Mouse (Mus musculus) testis, adult 2 months (tissue): Measurements from ENCODE around the gene Fcer1g. TPM values are rescaled to one million over a fixed set of nuclear protein-coding genes. Genes with fewer than 3 reads are reported as not detected.

Source experiments
- H3K27ac ChIP-seq: fragments of 200-500 bp; 2 replicates; pipeline ENCODE4 v1.5.1; 2012; ENCODE audit warnings: low read depth, low read length; ENCODE audit not compliant: control insufficient read depth, insufficient read depth
- H3K27me3 ChIP-seq: fragments of 200-500 bp; 2 replicates; pipeline ENCODE4 v1.6.1; 2012; ENCODE audit warnings: mild to moderate bottlenecking, low read length, moderate library complexity; ENCODE audit not compliant: control insufficient read depth, insufficient read depth
- H3K36me3 ChIP-seq: fragments of 200-500 bp; 2 replicates; pipeline ENCODE4 v1.6.1; 2012; ENCODE audit warnings: mild to moderate bottlenecking, low read length; ENCODE audit not compliant: control insufficient read depth, insufficient read depth
- H3K4me1 ChIP-seq: fragments of 200-500 bp; 2 replicates; pipeline ENCODE4 v1.6.1; 2012; ENCODE audit warnings: low read length; ENCODE audit not compliant: control insufficient read depth, insufficient read depth
- H3K4me3 ChIP-seq: fragments of 200-500 bp; 2 replicates; pipeline ENCODE4 v1.5.1; 2012; ENCODE audit warnings: low read depth, mild to moderate bottlenecking, low read length, moderate library complexity, mixed read lengths; ENCODE audit not compliant: control insufficient read depth
- CTCF ChIP-seq: fragments of 200-500 bp; IDR thresholded peaks from 2 replicates; pipeline ENCODE4 v1.5.1; 2012; ENCODE audit warnings: low read depth, mild to moderate bottlenecking, inconsistent platforms, low read length, moderate library complexity; ENCODE audit not compliant: control insufficient read depth, insufficient read depth, insufficient replicate concordance
- POLR2A ChIP-seq: fragments of 200-500 bp; IDR thresholded peaks from 2 replicates; pipeline ENCODE4 v1.6.1; 2012; ENCODE audit warnings: low read depth, mild to moderate bottlenecking, inconsistent platforms, low read length, moderate library complexity; ENCODE audit not compliant: control insufficient read depth
- polyA plus RNA-seq: library from polyadenylated mRNA; depleted of rRNA; stranded (reverse); fragments of >200 nt; gene quantifications from 2 replicates; pipeline ENCODE4 v1.2.3, GENCODE M21; 2012

The Fcer1g gene
- polyA plus RNA-seq, 1 experiment = 8.2 TPM

GRCm38 (mm10) chr1:171279721-171280120 lies 45.6 kb upstream of the Fcer1g start:
- Histone ChIP-seq H3K4me3 (no peak overlapping the region; the same call in 1 of the 2 replicates), H3K27ac (no peak overlapping the region), H3K4me1 (peaks cover 19% of the 10 kb centered on the region), H3K27me3 (no peaks in the 10 kb centered on the region), H3K36me3 (no peaks in the 10 kb centered on the region)
- TF ChIP-seq POLR2A (no peak), CTCF (no peak)

GRCm38 (mm10) chr1:171279012-171279705 lies 45.0 kb upstream of the Fcer1g start:
- H3K27ac ChIP-seq = no peak overlapping the region
- H3K4me3 ChIP-seq = no peak overlapping the region
- H3K27me3 ChIP-seq = no peaks in the 10 kb centered on the region
- no peaks in the 10 kb centered on the region; the same call in 1 of the 2 replicates for H3K36me3 ChIP-seq
- TF ChIP-seq POLR2A (no peak), CTCF (no peak)
- H3K4me1 ChIP-seq = peaks cover 15% of the 10 kb centered on the region

- Histone ChIP-seq H3K36me3 (peaks cover 2% of the 10 kb centered on the region), H3K27me3 (no peaks in the 10 kb centered on the region), H3K4me3 (no peak overlapping the region), H3K4me1 (peaks cover 15% of the 10 kb centered on the region), H3K27ac (no peak overlapping the region)
- TF ChIP-seq CTCF (no peak), POLR2A (no peak)
These were observed 44.3 kb upstream of the Fcer1g start for GRCm38 (mm10) chr1:171278436-171278835.

- Histone ChIP-seq H3K27ac (no peak overlapping the region), H3K4me3 (no peak overlapping the region), H3K4me1 (peaks cover 15% of the 10 kb centered on the region), H3K27me3 (no peaks in the 10 kb centered on the region), H3K36me3 (peaks cover 2% of the 10 kb centered on the region)
- TF ChIP-seq POLR2A = no peak
- TF ChIP-seq CTCF = no peak
These were observed 43.6 kb upstream of the Fcer1g start for GRCm38 (mm10) chr1:171277736-171278135.

- Histone ChIP-seq H3K27ac (no peak overlapping the region), H3K27me3 (no peaks in the 10 kb centered on the region), H3K36me3 (peaks cover 2% of the 10 kb centered on the region), H3K4me1 (peaks cover 12% of the 10 kb centered on the region), H3K4me3 (no peak overlapping the region)
- TF ChIP-seq POLR2A (no peak), CTCF (no peak)
These were observed 42.1 kb upstream of the Fcer1g start for GRCm38 (mm10) chr1:171276110-171276748.

DNA sequence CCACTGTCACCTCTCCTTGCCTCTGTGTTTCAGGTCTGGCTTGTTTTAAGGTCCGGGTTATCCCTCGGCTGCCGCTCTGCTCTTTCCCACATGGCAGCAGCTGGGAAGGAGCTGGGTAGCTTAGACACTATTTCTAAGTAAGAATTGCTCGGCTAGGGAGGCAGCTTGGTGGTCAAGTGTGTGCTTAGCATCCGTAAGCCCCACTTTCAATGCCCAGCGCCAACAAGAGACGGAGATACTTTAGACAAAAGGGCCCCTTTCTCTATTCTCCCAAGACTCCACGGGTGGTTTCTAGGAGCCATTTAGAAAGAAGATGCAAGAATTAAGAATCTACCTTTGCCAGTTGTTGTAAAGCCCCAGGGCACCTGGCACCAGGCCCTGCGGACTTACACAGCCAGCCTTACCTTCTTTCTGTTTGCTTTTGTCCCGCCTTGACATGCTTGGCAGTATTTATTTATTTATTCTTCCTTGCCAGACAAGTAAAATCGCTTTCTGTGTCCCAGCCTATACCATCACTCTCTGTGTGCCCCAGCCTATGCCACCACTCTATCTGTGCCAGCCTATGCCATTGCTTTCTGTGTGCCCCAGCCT lies 41.1 kb upstream of the Fcer1g start:
- peaks cover 2% of the 10 kb centered on the region for H3K36me3 ChIP-seq
- H3K4me1 ChIP-seq = peaks cover 12% of the 10 kb centered on the region
- no peak for TF ChIP-seq CTCF
- TF ChIP-seq POLR2A = no peak
- no peak overlapping the region for H3K27ac ChIP-seq
- no peaks in the 10 kb centered on the region for H3K27me3 ChIP-seq
- H3K4me3 ChIP-seq = no peak overlapping the region

DNA sequence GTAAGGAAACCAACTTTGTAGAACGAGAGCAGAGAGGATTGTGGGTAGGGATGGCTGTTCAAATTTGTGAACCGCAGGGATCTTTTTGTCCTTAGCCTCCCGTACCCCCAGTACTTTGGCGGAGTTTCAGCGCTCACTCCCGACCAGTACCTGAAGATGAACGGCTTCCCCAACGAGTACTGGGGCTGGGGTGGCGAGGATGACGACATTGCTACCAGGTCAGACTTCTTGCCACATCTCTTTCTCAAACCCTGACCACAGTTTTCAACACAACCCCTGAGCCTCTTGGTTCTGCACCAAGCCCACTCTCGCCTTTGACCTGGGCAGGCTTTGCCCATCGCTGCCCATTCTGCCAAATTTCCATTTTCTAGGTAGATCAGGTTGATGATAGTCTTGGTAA lies 40.0 kb upstream of the Fcer1g start:
- Histone ChIP-seq H3K27me3 (no peaks in the 10 kb centered on the region), H3K4me1 (peaks cover 9% of the 10 kb centered on the region), H3K36me3 (peaks cover 2% of the 10 kb centered on the region), H3K27ac (no peak overlapping the region), H3K4me3 (no peak overlapping the region)
- TF ChIP-seq POLR2A (no peak), CTCF (no peak)
